29 mouse cellular contexts compared by ENCODE assay signal in the genomic region with DNA sequence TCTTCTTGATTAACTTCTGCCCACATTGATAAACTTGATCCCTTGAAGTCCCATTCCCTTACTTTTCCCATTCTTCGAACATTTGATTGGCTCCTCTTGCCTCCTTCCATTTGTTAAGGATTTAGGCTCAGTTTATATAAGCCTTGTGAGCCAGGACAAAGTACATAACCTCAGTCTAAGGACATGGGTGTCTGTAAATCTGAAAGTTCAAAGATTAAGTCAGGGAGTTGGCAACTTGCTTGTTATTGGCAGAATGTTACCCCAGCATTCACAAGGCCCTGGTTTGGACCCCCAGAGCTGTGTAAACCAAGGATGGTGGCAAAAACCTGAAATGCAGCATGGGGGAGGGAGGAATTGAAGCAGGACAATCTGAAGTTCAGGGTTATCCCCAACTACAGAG. TPM values are rescaled to one million over a fixed set of nuclear protein-coding genes. Genes with fewer than 3 reads are reported as not detected.
DNase-seq lines count a peak whose midpoint lies in the region; TF ChIP-seq lines count a peak whose summit lies in the region.
"Had no signal": no experiment of that assay in that cellular context is flagged by ENCODE, and none has a peak within 500 bp of the region (broad histone marks: within the 10 kb centered on the region; RNA-seq: fewer than 3 reads in every experiment).

No protein-coding gene starts in this region.

- WGBS in liver, adult 2 months, result 84% methylated on average over 1 of the region's 1 CpGs

- H3K27me3 ChIP-seq in liver, adult 2 months (ENCODE audit: control insufficient read depth, insufficient read depth, low read length), result no peaks in the 10 kb centered on the region
- H3K27me3 ChIP-seq: embryonic facial prominence, embryonic 12.5 days; forebrain, embryonic 13.5 days had no signal

- H3K27ac ChIP-seq in liver, adult 2 months (replicated peaks; ENCODE audit: insufficient read depth, low read depth, low read length), result no peak overlapping the region
- H3K27ac ChIP-seq: embryonic facial prominence, embryonic 10.5 days; embryonic facial prominence, embryonic 12.5 days; forebrain, embryonic 13.5 days had no signal

- no peaks in the 10 kb centered on the region for H3K4me1 ChIP-seq in liver, adult 2 months (ENCODE audit: control insufficient read depth, insufficient read depth, low read length)
- H3K4me1 ChIP-seq: embryonic facial prominence, embryonic 12.5 days; forebrain, embryonic 13.5 days had no signal

- peak; percentile 18 for DNase-seq in kidney, adult 11 months
- no peak for DNase-seq in kidney, postnatal 10 days
- peak; percentile 13 to 52 for DNase-seq in kidney, adult 8-10 months
- no peak for DNase-seq in kidney, adult 18-20 months
- peak; percentile 2 for DNase-seq in kidney, postnatal 14 days
- DNase-seq in kidney, postnatal 25 days, result no peak
- DNase-seq in liver, adult 2 months (ENCODE audit: extremely low read depth, low read depth, low spot score), result peak; percentile 34
- no peak for DNase-seq in liver
- DNase-seq: adrenal gland, adult 8-10 months; B cell, adult 2 months; cerebellum, adult 11-12 months; cerebellum, adult 2 months; cerebellum, adult 9-10 months; cerebellum, postnatal 10 days; cerebellum, postnatal 25 days had no signal

- TF ChIP-seq CTCF in liver, adult 2 months (IDR thresholded peaks at IDR 0.05; ENCODE audit: low read depth, low read length), result no peak

- H3K79me2 ChIP-seq in liver, adult 2 months (ENCODE audit: control insufficient read depth, insufficient read depth, low read length), result no peaks in the 10 kb centered on the region

- H3K9ac ChIP-seq in liver, adult 2 months (ENCODE audit: low read depth, low read length), result no peak overlapping the region
- H3K9ac ChIP-seq: embryonic facial prominence, embryonic 12.5 days; forebrain, embryonic 13.5 days had no signal

- no peak for TF ChIP-seq POLR2A in liver, adult 2 months (IDR thresholded peaks at IDR 0.05; ENCODE audit: extremely low read depth, insufficient read depth, low read length)

- H3K36me3 ChIP-seq in liver, adult 2 months (ENCODE audit: control insufficient read depth, insufficient read depth, low read length), result no peaks in the 10 kb centered on the region
- H3K36me3 ChIP-seq: embryonic facial prominence, embryonic 10.5 days; embryonic facial prominence, embryonic 12.5 days; G1E had no signal

- H3K4me3 ChIP-seq in liver, adult 2 months (ENCODE audit: insufficient read depth, low read depth, low read length), result no peak overlapping the region
- H3K4me3 ChIP-seq: embryonic facial prominence, embryonic 10.5 days; embryonic facial prominence, embryonic 12.5 days; forebrain, embryonic 13.5 days had no signal

RNA-seq across cellular contexts. Expression of a gene that starts 1.4 kb away (rescaled TPM):
- total RNA-seq in liver, adult 2 months (2014; rRNA removed), result not detected in 2 replicates
- not detected in 2 replicates for polyA plus RNA-seq in liver, adult 2 months (2012; rRNA removed)
- total RNA-seq: CH12.LX, G1E had no signal
- polyA plus RNA-seq: activated CD4-positive, CD25-positive, alpha-beta regulatory T cell, adult 4 months; cerebellum, adult 2 months; cortical plate, adult 2 months; embryonic facial prominence, embryonic 10.5 days; embryonic facial prominence, embryonic 12.5 days; embryonic facial prominence, embryonic 14.5 days; forebrain, embryonic 11.5 days; forebrain, embryonic 13.5 days; G1E; Patski had no signal

RNA-seq across cellular contexts. Expression of a gene that starts 15.5 kb away (rescaled TPM):
- total RNA-seq in liver, adult 2 months (2014; rRNA removed), result not detected in 2 replicates
- not detected in 2 replicates for polyA plus RNA-seq in liver, adult 2 months (2012; rRNA removed)
- total RNA-seq: adrenal gland, adult 18-20 months; adrenal gland, postnatal 14 days; adrenal gland, postnatal 36 days; CH12.LX; G1E had no signal
- polyA plus RNA-seq: activated CD4-positive, CD25-positive, alpha-beta regulatory T cell, adult 4 months; CD4-positive, CD25-positive, alpha-beta regulatory T cell, adult 4 months; cerebellum, adult 2 months; cortical plate, adult 2 months; embryonic facial prominence, embryonic 10.5 days; embryonic facial prominence, embryonic 12.5 days; embryonic facial prominence, embryonic 14.5 days; forebrain, embryonic 11.5 days; forebrain, embryonic 13.5 days; G1E; Patski had no signal

RNA-seq across cellular contexts. Expression of a gene that starts 15.5 kb away (rescaled TPM):
- not detected in 2 replicates for total RNA-seq in liver, adult 2 months (2014; rRNA removed)
- not detected in 2 replicates for polyA plus RNA-seq in liver, adult 2 months (2012; rRNA removed)
- total RNA-seq: adrenal gland, postnatal 14 days; adrenal gland, postnatal 36 days; CH12.LX had no signal
- polyA plus RNA-seq: activated CD4-positive, CD25-positive, alpha-beta regulatory T cell, adult 4 months; CD4-positive, CD25-positive, alpha-beta regulatory T cell, adult 4 months; cerebellum, adult 2 months; cortical plate, adult 2 months; embryonic facial prominence, embryonic 10.5 days; embryonic facial prominence, embryonic 12.5 days; embryonic facial prominence, embryonic 14.5 days; forebrain, embryonic 11.5 days; forebrain, embryonic 13.5 days; G1E had no signal

RNA-seq across cellular contexts. Expression of a gene that starts 27.0 kb away (rescaled TPM):
- not detected in 2 replicates for total RNA-seq in liver, adult 2 months (2014; rRNA removed)
- not detected in 2 replicates for polyA plus RNA-seq in liver, adult 2 months (2012; rRNA removed)
- total RNA-seq: adrenal gland, adult 18-20 months; adrenal gland, adult 8-10 months; adrenal gland, postnatal 14 days; adrenal gland, postnatal 36 days; CH12.LX; G1E had no signal
- polyA plus RNA-seq: activated CD4-positive, CD25-positive, alpha-beta regulatory T cell, adult 4 months; CD4-positive, CD25-positive, alpha-beta regulatory T cell, adult 4 months; cerebellum, adult 2 months; cortical plate, adult 2 months; embryonic facial prominence, embryonic 10.5 days; embryonic facial prominence, embryonic 12.5 days; embryonic facial prominence, embryonic 14.5 days; forebrain, embryonic 11.5 days; forebrain, embryonic 13.5 days; G1E; Patski had no signal

RNA-seq across cellular contexts. Expression of a gene that starts 27.6 kb away (rescaled TPM):
- total RNA-seq in liver, adult 2 months (2014; rRNA removed), result not detected in 2 replicates
- not detected in 2 replicates for polyA plus RNA-seq in liver, adult 2 months (2012; rRNA removed)
- total RNA-seq: adrenal gland, postnatal 14 days; CH12.LX; G1E had no signal
- polyA plus RNA-seq: activated CD4-positive, CD25-positive, alpha-beta regulatory T cell, adult 4 months; CD4-positive, CD25-positive, alpha-beta regulatory T cell, adult 4 months; cerebellum, adult 2 months; cortical plate, adult 2 months; embryonic facial prominence, embryonic 10.5 days; embryonic facial prominence, embryonic 12.5 days; embryonic facial prominence, embryonic 14.5 days; forebrain, embryonic 11.5 days; forebrain, embryonic 13.5 days; G1E; Patski had no signal

Comparison
In these comparisons a context has a peak if more than half of its experiments do, and no peak if none do; other contexts are left out.
1. DNase-seq: peak in kidney, adult 11 months (single experiment), kidney, adult 8-10 months (2 of 2), kidney, postnatal 14 days (single experiment) and liver, adult 2 months (single experiment); none in kidney, postnatal 10 days (single experiment), kidney, adult 18-20 months (single experiment), kidney, postnatal 25 days (0 of 2) and liver (single experiment).